Mouse (Mus musculus): ENCODE measurements at regions not wholly inside any gene's neighbourhood (a gene's known extent, or its start where the extent isn't known, plus 50 kb on each side); places are given as distances from the start of the nearest gene placed in this dataset.

- no peak for DNase-seq
These were observed 75.6 kb upstream of the Actbl2 start for GRCm38 (mm10) chr13:111179186-111179585.

GRCm38 (mm10) chr13:111183293-111183692, 71.5 kb upstream of the Actbl2 start:
- DNase-seq: no peak

- DNase-seq: no peak
These were observed 69.0 kb upstream of the Actbl2 start for GRCm38 (mm10) chr13:111185799-111186198.

DNA sequence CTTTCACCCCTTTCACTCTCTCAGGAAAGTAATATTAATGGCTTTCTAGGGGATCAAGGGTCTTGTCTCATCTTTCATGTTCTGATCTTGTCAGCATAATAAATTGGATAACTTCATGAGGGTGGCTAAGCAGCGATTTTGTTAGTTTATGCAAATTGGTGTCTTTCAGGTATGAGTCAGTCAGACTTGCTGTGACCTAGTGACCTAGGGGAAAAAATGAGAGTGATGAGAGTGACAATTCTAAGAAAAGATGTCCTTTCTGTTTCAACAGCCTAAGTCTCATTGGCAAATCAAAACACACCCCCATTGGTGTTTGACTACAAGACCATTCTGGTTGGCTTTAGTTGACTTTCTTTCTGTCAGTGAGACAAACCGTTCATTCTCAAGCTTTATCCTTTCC, 68.0 kb upstream of the Actbl2 start:
- DNase-seq: no peak

- DNase-seq: no peak
These were observed 60.9 kb upstream of the Actbl2 start for GRCm38 (mm10) chr13:111193919-111194318.

DNA sequence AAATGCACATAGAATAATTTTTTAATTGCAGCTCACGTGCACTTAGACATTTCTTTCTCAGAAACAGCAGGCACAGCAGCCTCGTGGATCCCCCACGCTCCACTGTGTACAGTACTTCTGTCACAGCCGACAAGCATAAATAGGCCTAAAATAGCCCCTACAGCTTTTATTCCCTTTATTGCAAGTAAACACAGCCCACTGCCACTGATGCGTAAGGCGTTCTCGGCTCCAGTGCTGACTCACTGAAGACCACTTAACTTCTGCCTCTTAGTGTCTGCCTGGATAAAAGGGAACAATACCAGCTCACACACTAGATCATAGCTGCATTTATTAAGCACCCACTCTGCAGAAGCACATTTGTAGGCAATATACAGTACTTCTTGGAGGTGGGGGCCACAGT, 60.5 kb upstream of the Actbl2 start:
- DNase-seq: no peak

GRCm38 (mm10) chr13:111201532-111201931, 53.3 kb upstream of the Actbl2 start:
- DNase-seq: no peak

- DNase-seq: peak; percentile 82
These were observed 50.1 kb upstream of the Actbl2 start for GRCm38 (mm10) chr13:111204580-111205285.
